Mouse (Mus musculus): Measurements from ENCODE around the gene Vps52. TPM values are rescaled to one million over a fixed set of nuclear protein-coding genes. Genes with fewer than 3 reads are reported as not detected.

Gene Vps52
- total and polyA plus RNA-seq, 3 experiments: 38.1 to 47.8 (median 39.1) TPM

DNA sequence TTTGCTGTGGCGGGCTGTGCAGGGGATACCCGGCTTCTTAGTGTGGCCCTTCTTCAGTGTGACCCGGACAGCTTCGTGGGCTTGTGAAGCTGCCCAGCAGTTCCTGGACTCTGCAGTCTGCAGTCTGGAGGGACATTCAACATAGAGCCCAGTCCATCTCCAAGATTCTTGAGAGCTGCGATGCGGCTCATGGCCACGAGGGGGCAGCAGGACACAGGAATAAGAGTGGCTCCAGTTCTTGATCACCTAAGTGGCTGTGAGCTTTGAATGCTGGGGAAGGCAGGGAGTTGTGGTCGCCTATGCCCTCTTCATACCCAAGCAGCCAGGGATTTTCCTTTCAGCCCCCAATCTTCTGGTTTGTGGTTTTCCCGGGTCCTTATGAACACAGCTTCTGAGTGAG is 12.9 kb downstream of the Vps52 start:
- no peaks in the 10 kb centered on the region for H3K27me3 ChIP-seq (ENCODE audit: control insufficient read depth, insufficient read depth, low read length)
- intact Hi-C loops (cut with DNase I): loop anchor here (1.0 kb wide), 1 partner anchor 14 kb away; no protein-coding TSS in a partner anchor

GRCm38 (mm10) chr17:33968927-33969326 is 13.3 kb downstream of the Vps52 start:
- 25% methylated on average over 5 of the region's 5 CpGs for WGBS
- Histone ChIP-seq H3K36me3 (ENCODE audit: control insufficient read depth, insufficient read depth, low read length) (no peaks in the 10 kb centered on the region), H3K79me2 (replicated peaks; ENCODE audit: control insufficient read depth, insufficient read depth, low read length) (no peaks in the 10 kb centered on the region), H3K9ac (ENCODE audit: low read depth, low read length) (no peak overlapping the region), H3K27me3 (ENCODE audit: control insufficient read depth, insufficient read depth, low read length) (no peaks in the 10 kb centered on the region), H3K27ac (no peak overlapping the region), H3K4me1 (ENCODE audit: control insufficient read depth, insufficient read depth, low read length) (no peaks in the 10 kb centered on the region), H3K4me3 (no peak overlapping the region)
- TF ChIP-seq CTCF (IDR thresholded peaks at IDR 0.05): peak; percentile 19; the same call in 1 of the 2 replicates
- no peak for TF ChIP-seq POLR2A (IDR thresholded peaks at IDR 0.05; ENCODE audit: insufficient read depth, low read depth, low read length)
- no peak for TF ChIP-seq EP300 (IDR thresholded peaks at IDR 0.05; ENCODE audit: insufficient read depth, low read depth, low read length)
- intact Hi-C loops (cut with DNase I): loop anchor here (1.0 kb wide), 2 partner anchors 13 to 1333 kb away; no protein-coding TSS in a partner anchor
- no peak for DNase-seq

More for the DNA sequence above, 12.9 kb downstream of the Vps52 start:
- Histone ChIP-seq H3K9ac (ENCODE audit: low read depth, low read length) (no peak overlapping the region), H3K36me3 (ENCODE audit: control insufficient read depth, insufficient read depth, low read length) (no peaks in the 10 kb centered on the region), H3K4me3 (no peak overlapping the region), H3K4me1 (ENCODE audit: control insufficient read depth, insufficient read depth, low read length) (no peaks in the 10 kb centered on the region), H3K79me2 (replicated peaks; ENCODE audit: control insufficient read depth, insufficient read depth, low read length) (0 out of 2 replicates have a peak, but pooled peaks cover under 1% of the 10 kb centered on the region), H3K27ac (no peak overlapping the region)
- WGBS: 3% methylated on average over 9 of the region's 9 CpGs
- DNase-seq: peak; percentile 76 to 85
- TF ChIP-seq CTCF (IDR thresholded peaks at IDR 0.05): peak; percentile 75
- peak; percentile 89 for TF ChIP-seq EP300 (IDR thresholded peaks at IDR 0.05; ENCODE audit: insufficient read depth, low read depth, low read length)
- TF ChIP-seq POLR2A (IDR thresholded peaks at IDR 0.05; ENCODE audit: insufficient read depth, low read depth, low read length): no peak

DNA sequence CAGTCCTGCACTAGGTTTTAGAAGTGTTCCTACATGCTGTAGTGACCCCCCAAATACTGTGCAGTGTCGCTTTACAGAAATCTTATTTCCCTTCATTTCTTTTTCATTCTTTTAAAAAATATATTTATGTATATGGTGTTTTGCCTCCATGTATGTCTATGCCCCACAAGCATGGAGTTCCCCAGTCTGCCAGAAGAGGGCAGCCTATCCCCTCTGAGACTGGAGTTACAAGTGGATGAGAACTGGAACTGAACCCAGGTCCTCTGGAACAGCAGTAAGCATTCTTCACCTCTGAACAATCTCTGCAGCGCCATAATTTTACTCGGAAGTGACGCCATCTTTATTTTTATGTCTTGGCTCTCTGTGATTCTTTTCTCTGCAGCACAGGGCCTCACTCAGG is 13.8 kb downstream of the Vps52 start:
- H3K79me2 ChIP-seq (replicated peaks; ENCODE audit: control insufficient read depth, insufficient read depth, low read length): no peaks in the 10 kb centered on the region
- H3K9ac ChIP-seq (ENCODE audit: low read depth, low read length): no peak overlapping the region
- WGBS: 71% methylated on average over 4 of the region's 4 CpGs
- no peaks in the 10 kb centered on the region for H3K36me3 ChIP-seq (ENCODE audit: control insufficient read depth, insufficient read depth, low read length)
- no peak overlapping the region for H3K27ac ChIP-seq
- TF ChIP-seq EP300 (IDR thresholded peaks at IDR 0.05; ENCODE audit: insufficient read depth, low read depth, low read length) (no peak), CTCF (IDR thresholded peaks at IDR 0.05) (no peak), POLR2A (IDR thresholded peaks at IDR 0.05; ENCODE audit: insufficient read depth, low read depth, low read length) (no peak)
- intact Hi-C loops (cut with DNase I): loop anchor here (1.0 kb wide), 1 partner anchor 1333 kb away; no protein-coding TSS in a partner anchor
- H3K4me3 ChIP-seq: no peak overlapping the region
- H3K27me3 ChIP-seq (ENCODE audit: control insufficient read depth, insufficient read depth, low read length): no peaks in the 10 kb centered on the region
- no peaks in the 10 kb centered on the region for H3K4me1 ChIP-seq (ENCODE audit: control insufficient read depth, insufficient read depth, low read length)
- no peak for DNase-seq

DNA sequence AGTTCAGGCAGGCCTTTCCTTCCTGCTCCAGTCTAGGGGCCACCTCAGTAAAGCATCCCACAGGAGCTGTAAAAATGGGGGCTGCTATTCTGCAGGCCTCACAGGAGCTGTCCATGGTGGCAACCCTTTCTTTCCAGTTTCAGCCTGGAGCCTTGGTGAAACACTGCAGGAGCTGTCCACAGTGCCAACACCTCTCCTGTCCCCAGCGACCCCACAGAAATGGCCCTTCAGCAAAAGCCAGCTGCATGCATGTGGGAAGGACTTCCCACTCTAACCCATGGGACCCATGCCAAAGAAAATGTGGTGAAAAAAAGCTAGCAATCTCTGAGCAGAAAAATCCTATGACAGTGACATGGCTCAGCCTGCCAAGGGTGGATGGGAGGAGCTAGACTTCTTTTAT is 17.1 kb downstream of the Vps52 start:
- intact Hi-C loops (cut with DNase I): loop anchor here (2.0 kb wide), 1 partner anchor 1296 kb away; no protein-coding TSS in a partner anchor
- TF ChIP-seq CTCF (IDR thresholded peaks at IDR 0.05) (no peak), POLR2A (IDR thresholded peaks at IDR 0.05; ENCODE audit: insufficient read depth, low read depth, low read length) (no peak), EP300 (IDR thresholded peaks at IDR 0.05; ENCODE audit: insufficient read depth, low read depth, low read length) (no peak)
- no peak overlapping the region for H3K9ac ChIP-seq (ENCODE audit: low read depth, low read length)
- no peak for DNase-seq
- H3K36me3 ChIP-seq (ENCODE audit: control insufficient read depth, insufficient read depth, low read length): no peaks in the 10 kb centered on the region
- WGBS: 3% methylated on average over 1 of the region's 1 CpGs
- H3K4me1 ChIP-seq (ENCODE audit: control insufficient read depth, insufficient read depth, low read length): no peaks in the 10 kb centered on the region
- H3K27me3 ChIP-seq (ENCODE audit: control insufficient read depth, insufficient read depth, low read length): no peaks in the 10 kb centered on the region
- no peak overlapping the region for H3K4me3 ChIP-seq
- H3K79me2 ChIP-seq (replicated peaks; ENCODE audit: control insufficient read depth, insufficient read depth, low read length): no peaks in the 10 kb centered on the region
- H3K27ac ChIP-seq: no peak overlapping the region

GRCm38 (mm10) chr17:33973572-33973971 is 18.0 kb downstream of the Vps52 start:
- no peak overlapping the region for H3K9ac ChIP-seq (ENCODE audit: low read depth, low read length)
- TF ChIP-seq POLR2A (IDR thresholded peaks at IDR 0.05; ENCODE audit: insufficient read depth, low read depth, low read length): no peak
- no peak for TF ChIP-seq CTCF (IDR thresholded peaks at IDR 0.05)
- no peak for TF ChIP-seq EP300 (IDR thresholded peaks at IDR 0.05; ENCODE audit: insufficient read depth, low read depth, low read length)
- no peaks in the 10 kb centered on the region for H3K36me3 ChIP-seq (ENCODE audit: control insufficient read depth, insufficient read depth, low read length)
- no peaks in the 10 kb centered on the region for H3K27me3 ChIP-seq (ENCODE audit: control insufficient read depth, insufficient read depth, low read length)
- WGBS: 60% methylated on average over 3 of the region's 3 CpGs
- intact Hi-C loops (cut with DNase I): loop anchor here (2.0 kb wide), 1 partner anchor 1295 kb away; no protein-coding TSS in a partner anchor
- DNase-seq: no peak
- H3K4me1 ChIP-seq (ENCODE audit: control insufficient read depth, insufficient read depth, low read length): no peaks in the 10 kb centered on the region
- H3K79me2 ChIP-seq (replicated peaks; ENCODE audit: control insufficient read depth, insufficient read depth, low read length): no peaks in the 10 kb centered on the region
- H3K27ac ChIP-seq: no peak overlapping the region
- no peak overlapping the region for H3K4me3 ChIP-seq

GRCm38 (mm10) chr17:33977861-33978557 is 22.4 kb downstream of the Vps52 start:
- intact Hi-C loops (cut with DNase I): no loop called here
- H3K36me3 ChIP-seq (ENCODE audit: control insufficient read depth, insufficient read depth, low read length): no peaks in the 10 kb centered on the region
- WGBS: 2% methylated on average over 57 of the region's 57 CpGs
- no peaks in the 10 kb centered on the region for H3K79me2 ChIP-seq (replicated peaks; ENCODE audit: control insufficient read depth, insufficient read depth, low read length)
- DNase-seq: no peak
- H3K4me1 ChIP-seq (ENCODE audit: control insufficient read depth, insufficient read depth, low read length): peaks cover 18% of the 10 kb centered on the region
- no peak for TF ChIP-seq CTCF (IDR thresholded peaks at IDR 0.05)
- TF ChIP-seq EP300 (IDR thresholded peaks at IDR 0.05; ENCODE audit: insufficient read depth, low read depth, low read length): no peak
- no peak for TF ChIP-seq POLR2A (IDR thresholded peaks at IDR 0.05; ENCODE audit: insufficient read depth, low read depth, low read length)
- peak overlapping the region; percentile 66 for H3K4me3 ChIP-seq
- peak overlapping the region; percentile 82 for H3K9ac ChIP-seq (ENCODE audit: low read depth, low read length)
- no peaks in the 10 kb centered on the region for H3K27me3 ChIP-seq (ENCODE audit: control insufficient read depth, insufficient read depth, low read length)
- H3K27ac ChIP-seq: peak overlapping the region; percentile 81

Measured in heart, adult 2 months (tissue).